Mouse (Mus musculus): ENCODE measurements around the gene Doc2b.
A peak's percentile ranks its signal among the peaks of the same experiment; 100 is the strongest.

The Doc2b gene

GRCm38 (mm10) chr11:75785897-75786296, 10.0 kb downstream of the Doc2b start:
- no peak for DNase-seq

DNA sequence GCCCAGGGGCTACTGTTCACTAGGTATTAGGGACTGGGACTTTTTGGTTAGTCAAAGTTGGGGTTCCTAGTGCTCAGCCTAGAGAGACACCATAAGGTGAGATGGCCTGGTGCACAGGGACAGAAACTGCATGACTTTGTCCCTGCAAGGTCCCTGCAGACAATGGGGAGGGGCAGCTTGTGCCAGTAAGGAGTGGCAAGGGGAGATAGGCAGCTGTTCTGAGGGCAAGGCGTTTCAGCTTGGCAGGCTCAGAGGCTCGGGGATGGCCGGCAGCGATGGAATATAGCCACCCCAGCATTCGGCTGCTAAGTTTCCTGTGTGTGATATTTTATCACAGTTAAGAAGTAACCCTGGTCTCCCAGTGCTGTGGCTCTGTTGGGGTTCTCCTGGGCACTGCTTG, 12.1 kb downstream of the Doc2b start:
- DNase-seq, result no peak

- DNase-seq, result peak; percentile 81
These were observed 13.9 kb downstream of the Doc2b start for GRCm38 (mm10) chr11:75781919-75782318.

DNA sequence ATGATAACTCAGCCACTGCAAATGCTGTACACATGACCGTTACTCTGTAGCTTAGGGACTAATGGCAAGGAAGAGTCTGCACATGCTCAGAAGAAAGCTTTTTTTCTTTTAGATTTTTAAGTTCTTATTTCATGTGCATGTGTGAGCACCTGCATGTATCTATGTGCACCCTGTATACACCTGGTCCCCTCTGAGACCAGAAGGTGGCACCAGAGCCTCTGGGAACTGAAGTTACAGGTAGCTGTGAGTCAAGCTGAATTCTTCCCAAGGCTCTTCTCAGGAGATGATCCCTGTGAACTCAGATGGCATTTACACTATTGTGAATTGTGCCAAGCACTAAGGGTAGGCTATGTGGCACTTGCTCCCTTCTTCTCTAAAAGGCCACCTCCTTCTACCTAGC, 19.9 kb downstream of the Doc2b start:
- no peak for DNase-seq

GRCm38 (mm10) chr11:75772562-75772961, 23.3 kb downstream of the Doc2b start:
- no peak for DNase-seq

DNA sequence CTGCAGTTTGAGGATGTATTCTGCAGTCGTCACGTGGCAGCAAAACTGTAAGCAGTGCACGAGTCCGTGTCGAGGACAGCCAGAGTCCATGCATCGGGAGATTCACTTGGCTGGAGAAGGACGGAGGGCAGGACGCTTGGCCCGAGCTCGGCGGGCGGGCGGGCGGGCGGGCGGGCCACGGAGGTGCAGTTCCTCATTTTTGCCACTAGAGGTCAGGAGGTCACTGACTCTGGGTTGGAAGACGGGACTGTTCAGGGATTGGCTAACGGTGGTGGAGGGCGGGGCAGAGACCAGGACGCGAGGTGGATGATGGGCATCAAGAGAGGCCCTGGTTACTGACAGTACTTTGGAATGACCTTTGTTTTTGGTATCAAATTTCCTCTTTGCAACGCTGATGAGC, 26.6 kb downstream of the Doc2b start:
- DNase-seq, result peak; percentile 86

DNA sequence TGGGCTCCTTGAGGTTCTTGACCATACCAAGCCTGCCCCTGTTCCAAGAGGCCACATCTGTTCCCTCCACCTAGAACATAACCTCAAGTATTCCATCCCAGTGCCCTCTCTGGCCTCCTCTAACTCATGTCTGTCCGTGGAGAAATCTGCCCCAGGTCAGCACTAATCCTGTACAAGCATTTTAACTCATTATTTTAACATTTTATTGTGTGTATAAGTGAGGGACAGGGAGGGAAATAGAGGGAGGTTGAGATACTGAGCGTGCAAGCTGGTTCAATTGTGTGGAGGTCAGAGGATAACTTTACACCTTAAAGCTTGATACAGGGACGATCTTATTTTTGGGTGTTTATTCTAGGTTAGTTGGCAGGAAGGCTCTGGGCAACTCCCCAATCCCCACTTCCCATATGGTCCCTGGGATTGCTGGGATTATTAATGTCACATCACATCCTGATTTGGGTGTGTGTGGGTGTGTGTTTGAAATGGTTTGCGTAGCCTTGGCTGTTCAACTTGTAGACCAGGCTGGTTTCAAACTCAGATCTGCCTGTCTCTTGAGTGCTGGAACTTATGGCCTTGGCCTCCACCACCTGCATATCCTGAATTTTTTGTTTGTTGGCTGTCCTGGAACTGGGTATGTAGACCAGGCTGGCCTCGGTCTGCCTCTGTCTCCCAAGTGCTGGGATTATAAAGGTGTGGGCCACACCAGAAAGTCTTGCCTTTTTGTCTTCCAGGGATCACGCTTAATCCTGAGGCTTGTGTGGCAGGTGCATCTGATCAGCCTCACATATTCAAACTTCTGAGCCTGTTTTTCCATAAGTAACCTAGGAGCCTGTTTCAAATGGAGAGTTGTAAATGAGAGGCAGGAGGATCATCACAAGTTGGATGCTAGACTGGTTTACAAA, 27.5 kb downstream of the Doc2b start:
- DNase-seq, result no peak

DNA sequence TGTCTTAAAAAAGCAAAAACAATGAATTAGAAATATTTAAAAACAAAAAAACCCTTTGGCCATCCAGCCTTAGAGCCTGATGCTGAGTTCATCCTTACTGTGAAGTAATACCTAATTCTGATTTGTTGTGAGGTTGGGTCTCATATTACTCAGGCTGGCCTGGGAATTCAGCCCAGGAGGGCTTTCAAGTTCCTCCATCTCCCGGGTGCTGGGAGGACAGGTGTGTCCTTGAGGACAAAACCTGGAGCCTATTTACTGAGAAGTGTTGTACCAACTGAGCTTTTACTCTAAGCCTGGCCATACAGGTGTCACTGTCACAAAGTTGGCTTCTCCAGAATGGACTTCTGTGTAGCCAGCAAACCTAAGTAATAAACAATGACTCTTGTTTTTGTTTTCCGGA, 28.8 kb downstream of the Doc2b start:
- no peak for DNase-seq

GRCm38 (mm10) chr11:75765161-75765560, 30.7 kb downstream of the Doc2b start:
- no peak for DNase-seq

- no peak for DNase-seq
These were observed 31.3 kb downstream of the Doc2b start for GRCm38 (mm10) chr11:75764521-75765023.

GRCm38 (mm10) chr11:75762708-75763107, 33.1 kb downstream of the Doc2b start:
- DNase-seq, result no peak

DNA sequence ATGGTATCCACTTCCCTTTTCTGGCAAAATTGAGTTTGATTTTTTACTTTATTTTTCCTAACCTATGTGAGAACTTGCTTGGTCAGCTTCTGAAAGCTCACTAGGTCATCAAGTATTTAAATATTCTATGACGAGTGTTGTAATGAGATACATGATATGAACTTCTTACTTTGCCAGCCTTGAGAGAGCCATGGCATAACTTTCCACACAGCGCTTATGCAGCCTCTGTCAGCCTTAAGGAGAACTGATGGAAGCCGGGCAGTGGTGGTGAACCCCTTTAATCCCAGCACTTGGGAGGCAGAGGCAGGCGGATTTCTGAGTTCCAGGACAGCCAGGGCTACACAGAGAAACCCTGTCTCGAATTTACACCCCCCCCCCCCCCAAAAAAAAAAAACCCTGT, 35.1 kb downstream of the Doc2b start:
- no peak for DNase-seq

GRCm38 (mm10) chr11:75758553-75758952, 37.3 kb downstream of the Doc2b start:
- DNase-seq, result no peak

DNA sequence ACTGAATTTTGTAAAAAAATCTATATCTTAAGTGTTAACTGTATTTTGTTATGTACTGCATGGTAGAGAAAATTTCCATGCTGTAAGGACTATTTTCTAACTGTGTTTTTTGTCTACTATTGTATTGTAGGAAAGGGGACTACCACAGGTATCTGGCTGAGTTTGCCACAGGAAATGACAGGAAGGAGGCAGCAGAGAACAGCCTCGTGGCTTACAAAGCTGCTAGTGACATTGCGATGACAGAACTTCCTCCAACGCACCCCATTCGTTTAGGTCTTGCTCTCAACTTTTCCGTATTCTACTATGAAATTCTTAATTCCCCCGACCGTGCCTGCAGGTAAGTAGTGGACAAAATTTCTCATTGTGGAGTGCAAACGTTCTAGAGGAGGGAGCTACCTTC, 39.2 kb downstream of the Doc2b start:
- no peak for DNase-seq

DNA sequence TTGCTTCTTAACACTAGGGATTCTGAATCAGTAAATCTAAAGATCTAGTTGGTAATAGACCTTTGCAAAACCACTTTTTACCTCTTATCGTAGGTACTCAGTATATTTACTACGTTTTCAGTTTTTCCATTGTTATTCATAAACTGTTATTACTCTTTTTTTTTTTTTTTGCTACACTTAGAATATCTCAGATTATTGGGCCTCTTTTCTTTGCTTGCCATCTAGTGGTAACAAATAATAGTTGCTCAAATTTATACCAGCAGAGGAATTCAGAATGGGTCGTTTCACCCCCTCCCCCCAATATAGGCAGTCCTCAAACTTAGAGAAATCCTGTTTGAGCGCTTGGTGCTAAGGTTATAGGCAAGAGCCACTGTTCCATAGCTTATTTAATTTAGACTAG, 44.8 kb downstream of the Doc2b start:
- no peak for DNase-seq

- DNase-seq, result no peak
These were observed 45.3 kb downstream of the Doc2b start for GRCm38 (mm10) chr11:75750537-75750936.

GRCm38 (mm10) chr11:75744761-75745160, 51.1 kb downstream of the Doc2b start:
- no peak for DNase-seq

DNA sequence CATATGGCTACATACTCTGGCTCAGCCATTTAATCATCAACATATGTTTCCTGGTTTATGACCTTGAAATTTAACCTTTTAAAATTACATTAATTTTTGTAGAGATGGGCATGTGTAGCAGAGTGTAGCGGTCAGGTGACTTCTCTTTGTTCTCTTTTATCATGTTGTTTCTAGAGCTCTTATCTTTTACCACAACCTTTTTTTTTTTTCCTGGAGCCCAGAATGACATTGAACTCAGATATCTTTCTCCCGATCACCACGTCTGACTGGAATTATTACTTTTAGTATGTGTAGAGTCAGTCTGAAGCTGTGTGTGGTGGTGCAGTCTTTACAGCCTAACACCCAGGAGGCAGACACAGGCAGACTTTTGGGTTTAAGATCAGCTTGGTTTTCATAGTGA, 54.2 kb downstream of the Doc2b start:
- DNase-seq, result no peak

GRCm38 (mm10) chr11:75740204-75740603, 55.6 kb downstream of the Doc2b start:
- DNase-seq, result no peak

DNA sequence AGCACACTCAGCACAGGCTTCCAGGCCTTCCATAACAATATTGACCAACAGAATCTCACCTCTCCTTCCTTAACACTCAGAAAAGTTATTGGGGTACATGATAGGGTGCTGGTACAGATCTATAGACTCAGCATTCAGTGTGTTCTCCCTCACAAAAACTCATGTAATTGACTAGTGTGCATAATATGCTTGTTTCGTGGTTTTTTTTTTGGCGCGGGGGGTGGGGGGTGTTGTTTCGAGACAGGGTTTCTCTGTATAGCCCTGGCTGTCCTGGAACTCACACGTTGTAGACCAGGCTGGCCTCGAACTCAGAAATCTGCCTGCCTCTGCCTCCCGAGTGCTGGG, 57.4 kb downstream of the Doc2b start:
- DNase-seq, result no peak

- DNase-seq, result no peak
These were observed 57.9 kb downstream of the Doc2b start for GRCm38 (mm10) chr11:75737806-75738476.

GRCm38 (mm10) chr11:75736978-75737377, 58.9 kb downstream of the Doc2b start:
- no peak for DNase-seq

DNA sequence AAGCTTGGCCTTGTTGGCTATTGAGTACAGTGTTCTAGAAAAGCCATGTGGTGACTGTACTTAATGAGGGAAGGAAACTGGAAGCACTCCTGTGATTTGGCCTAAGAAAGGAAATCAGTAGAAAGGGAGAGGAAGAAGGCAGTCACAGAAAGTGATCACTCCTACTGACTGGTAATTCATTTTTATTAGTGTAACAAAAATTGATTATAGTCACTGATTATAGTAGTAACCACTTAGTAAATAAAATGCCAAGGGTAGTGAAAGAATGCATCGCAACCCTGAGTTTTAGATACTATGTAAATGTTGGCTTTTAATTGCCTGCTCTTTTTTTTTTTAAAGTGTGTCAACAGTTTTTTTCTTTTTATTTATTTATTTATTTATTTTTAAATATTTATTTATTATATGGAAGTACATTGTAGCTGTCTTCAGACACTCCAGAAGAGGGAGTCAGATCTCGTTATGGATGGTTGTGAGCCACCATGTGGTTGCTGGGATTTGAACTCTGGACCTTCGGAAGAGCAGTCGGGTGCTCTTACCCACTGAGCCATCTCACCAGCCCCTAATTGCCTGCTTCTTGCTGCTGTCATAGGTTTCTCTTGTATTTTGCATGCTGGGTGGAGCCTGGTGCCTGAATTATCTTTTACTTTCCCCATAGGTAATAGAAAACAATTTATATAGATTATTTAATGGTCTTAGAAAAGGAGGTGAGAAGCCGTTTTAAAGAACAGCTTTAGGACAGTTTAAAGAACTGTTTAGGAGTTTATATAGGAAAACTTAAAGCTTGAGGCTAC, 60.2 kb downstream of the Doc2b start:
- no peak for DNase-seq

All from kidney, adult 18-20 months (tissue).